Comparison of ENCODE assay signal across 26 mouse cellular contexts in the genomic region with DNA sequence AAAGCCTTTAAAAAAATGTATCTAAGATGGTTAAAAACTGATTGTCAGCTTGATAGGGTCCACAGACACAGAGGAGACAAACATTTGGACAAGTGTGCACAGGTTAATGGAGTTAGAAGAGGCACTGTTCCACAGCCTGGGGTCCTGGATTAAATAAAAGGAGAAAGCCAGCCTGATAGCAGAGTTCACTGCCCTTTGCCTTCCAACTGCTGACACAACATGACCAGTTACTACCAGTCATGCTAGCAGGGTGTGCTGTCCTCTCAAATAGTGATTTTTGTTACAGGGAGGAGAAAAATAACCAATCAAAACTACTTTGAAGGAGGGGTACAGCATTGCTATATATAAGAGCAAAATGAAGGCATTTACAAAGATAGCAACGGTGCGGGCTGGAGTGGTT.
"Had no signal": no experiment of that assay in that cellular context is flagged by ENCODE, and none has a peak within 500 bp of the region (broad histone marks: within the 10 kb centered on the region; RNA-seq: fewer than 3 reads in every experiment).

No protein-coding gene starts in this region.

- H3K4me2 ChIP-seq: embryonic facial prominence, embryonic 12.5 days; embryonic facial prominence, embryonic 13.5 days; embryonic facial prominence, embryonic 15.5 days; forebrain, embryonic 13.5 days; forebrain, embryonic 15.5 days had no signal

- H3K36me3 ChIP-seq: embryonic facial prominence, embryonic 10.5 days; embryonic facial prominence, embryonic 12.5 days; embryonic facial prominence, embryonic 13.5 days; embryonic facial prominence, embryonic 15.5 days; forebrain, embryonic 15.5 days; heart, embryonic 10.5 days had no signal

- H3K9me3 ChIP-seq: embryonic facial prominence, embryonic 10.5 days; embryonic facial prominence, embryonic 12.5 days; embryonic facial prominence, embryonic 13.5 days; embryonic facial prominence, embryonic 15.5 days; forebrain, embryonic 13.5 days; forebrain, embryonic 15.5 days; heart, embryonic 10.5 days had no signal

- H3K27me3 ChIP-seq: embryonic facial prominence, embryonic 12.5 days; embryonic facial prominence, embryonic 13.5 days; embryonic facial prominence, embryonic 15.5 days; forebrain, embryonic 13.5 days; forebrain, embryonic 15.5 days had no signal

- H3K27ac ChIP-seq: embryonic facial prominence, embryonic 10.5 days; embryonic facial prominence, embryonic 12.5 days; embryonic facial prominence, embryonic 13.5 days; embryonic facial prominence, embryonic 15.5 days; forebrain, embryonic 13.5 days; forebrain, embryonic 15.5 days; gastrocnemius, adult 2 months; heart, adult 2 months; heart, embryonic 10.5 days had no signal

- ATAC-seq: forebrain, embryonic 13.5 days; forebrain, embryonic 14.5 days; forebrain, embryonic 15.5 days; forebrain, embryonic 16.5 days; forebrain, postnatal 0 days had no signal

- H3K4me3 ChIP-seq: embryonic facial prominence, embryonic 10.5 days; embryonic facial prominence, embryonic 12.5 days; embryonic facial prominence, embryonic 13.5 days; embryonic facial prominence, embryonic 15.5 days; erythroblast, embryonic 14.5 days; forebrain, embryonic 13.5 days; forebrain, embryonic 15.5 days; gastrocnemius, adult 2 months; heart, adult 2 months; heart, embryonic 10.5 days had no signal

- DNase-seq: cerebellum, adult 9-10 months; cerebellum, adult 9-11 months; cerebellum, postnatal 10 days; cerebellum, postnatal 14 days; cerebellum, postnatal 25 days; cerebellum, postnatal 36 days; embryo, embryonic 11 days; forebrain, postnatal 0 days; gastrocnemius, adult 2 months; gastrocnemius, postnatal 10 days; gastrocnemius, postnatal 14 days; gastrocnemius, postnatal 25 days; gastrocnemius, postnatal 36 days; heart, adult 11 months; heart, adult 18-20 months; heart, adult 2 months had no signal

- H3K9ac ChIP-seq: embryonic facial prominence, embryonic 12.5 days; embryonic facial prominence, embryonic 13.5 days; embryonic facial prominence, embryonic 15.5 days; forebrain, embryonic 13.5 days; forebrain, embryonic 15.5 days; forebrain, postnatal 0 days had no signal

- H3K4me1 ChIP-seq: embryonic facial prominence, embryonic 10.5 days; embryonic facial prominence, embryonic 13.5 days; forebrain, embryonic 13.5 days; forebrain, embryonic 15.5 days had no signal
